Mouse (Mus musculus): ENCODE results near the gene Iqgap1.

Iqgap1 gene

DNA sequence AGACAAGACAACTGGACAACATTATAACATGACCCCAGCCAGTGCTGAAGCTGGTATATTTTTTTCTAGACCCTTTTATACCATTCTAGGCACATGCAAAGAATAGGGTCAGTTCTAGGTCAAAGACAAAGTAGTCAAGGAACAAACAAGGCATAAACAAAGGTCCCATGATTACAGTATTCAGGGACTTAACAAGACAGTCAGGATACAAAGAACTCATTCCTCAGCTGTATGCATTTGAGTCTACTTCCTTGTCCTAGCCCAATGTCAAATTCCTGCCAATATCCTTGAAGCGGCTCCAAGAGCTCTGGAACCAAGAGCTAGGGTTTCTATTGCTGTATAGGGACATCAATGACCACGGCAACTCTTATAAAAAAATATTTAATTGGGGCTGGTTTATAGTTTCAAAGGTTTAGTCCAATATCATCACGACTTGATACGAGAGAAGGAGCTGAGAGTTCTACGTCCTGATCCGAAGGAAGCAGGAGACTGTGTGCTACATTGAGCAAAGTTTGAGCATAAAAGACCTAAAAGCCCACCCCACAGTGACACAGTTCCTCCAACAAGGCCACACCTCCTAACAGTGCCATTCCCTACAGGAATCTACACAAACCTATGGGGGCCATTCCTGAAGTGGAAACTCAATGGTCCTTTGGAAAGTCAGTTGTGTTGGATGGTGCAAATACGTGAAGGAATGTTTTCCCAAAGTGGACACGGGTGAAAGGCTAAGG, 18.3 kb upstream of the Iqgap1 start:
- no peak for DNase-seq (ENCODE audit: low read depth, low spot score)

DNA sequence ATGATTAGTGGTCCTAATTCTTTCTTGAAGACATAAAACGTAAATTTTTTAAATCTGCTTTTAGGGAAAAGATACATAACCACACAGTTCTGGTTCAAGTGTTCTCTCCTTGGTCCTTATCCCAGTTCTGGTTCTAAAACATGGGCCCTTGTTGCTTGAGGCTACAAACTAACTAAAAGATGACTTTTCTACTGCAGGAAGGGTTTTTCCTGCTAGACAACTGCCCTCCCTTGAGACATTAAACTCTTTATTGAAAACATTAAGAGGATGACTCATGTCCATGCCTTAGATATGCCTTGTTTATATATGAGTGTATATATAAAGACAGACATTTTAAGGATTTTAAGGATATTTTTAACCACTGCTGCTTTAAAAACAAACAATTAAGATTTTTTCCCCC, 17.4 kb upstream of the Iqgap1 start:
- no peak for DNase-seq (ENCODE audit: low read depth, low spot score)

DNA sequence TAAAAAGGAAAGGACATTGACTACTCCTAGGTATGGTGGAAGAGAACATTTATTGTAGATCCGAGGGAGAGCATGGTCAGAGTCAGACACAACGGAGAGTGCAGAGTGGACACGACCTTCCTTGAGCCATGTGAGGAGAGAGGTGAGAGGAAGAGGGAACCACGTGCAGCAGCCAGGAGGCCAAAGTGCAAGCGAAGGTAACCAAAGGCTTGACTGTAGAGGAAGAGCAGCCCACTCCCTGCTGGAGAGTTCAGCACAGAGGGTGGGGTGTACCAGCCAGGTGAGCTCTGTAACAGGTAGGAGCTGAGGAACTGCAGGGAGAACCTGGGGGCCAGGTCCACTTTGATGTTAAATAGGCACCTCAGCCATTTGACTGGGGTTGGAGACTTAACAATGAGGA, 16.4 kb upstream of the Iqgap1 start:
- DNase-seq (ENCODE audit: low read depth, low spot score): no peak

DNA sequence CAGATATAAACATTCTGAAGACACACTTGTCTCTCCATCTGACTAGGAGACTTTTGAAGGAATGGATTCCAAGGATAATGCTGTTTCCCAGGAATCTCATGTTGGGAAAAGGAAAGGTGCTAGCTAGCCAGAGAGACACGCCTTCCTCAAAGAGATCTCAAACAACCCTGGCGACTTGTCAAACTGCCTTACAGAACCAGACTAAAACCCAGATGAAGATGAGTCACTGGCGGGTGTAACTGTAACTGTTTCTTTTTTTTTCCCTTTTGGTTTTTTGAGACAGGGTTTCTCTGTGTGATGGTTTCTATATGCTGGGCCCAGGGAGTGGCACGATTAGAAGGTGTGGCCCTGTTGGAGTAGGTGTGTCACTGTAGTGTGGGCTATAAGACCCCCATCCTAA, 15.2 kb upstream of the Iqgap1 start:
- DNase-seq (ENCODE audit: low read depth, low spot score): peak; percentile 28

DNA sequence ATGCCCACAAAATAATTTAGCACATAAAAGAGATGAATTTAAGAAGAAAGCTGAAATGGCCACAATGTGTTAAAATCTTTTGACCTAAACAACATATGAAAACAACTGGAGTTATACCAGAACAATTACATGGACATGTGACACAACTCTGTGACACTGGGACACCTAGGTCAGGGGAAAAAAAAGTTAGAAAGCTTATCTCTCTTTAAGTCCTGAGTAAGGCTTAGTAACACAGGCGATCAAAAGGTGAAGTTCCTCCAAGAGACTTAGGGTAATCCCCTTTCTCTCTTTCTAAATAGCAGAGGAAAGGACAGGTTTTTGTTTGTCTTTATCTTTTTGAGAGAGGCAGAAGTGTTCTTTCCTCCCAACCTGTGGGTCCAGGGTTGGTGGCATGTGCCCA, 14.5 kb upstream of the Iqgap1 start:
- DNase-seq (ENCODE audit: low read depth, low spot score): no peak

DNA sequence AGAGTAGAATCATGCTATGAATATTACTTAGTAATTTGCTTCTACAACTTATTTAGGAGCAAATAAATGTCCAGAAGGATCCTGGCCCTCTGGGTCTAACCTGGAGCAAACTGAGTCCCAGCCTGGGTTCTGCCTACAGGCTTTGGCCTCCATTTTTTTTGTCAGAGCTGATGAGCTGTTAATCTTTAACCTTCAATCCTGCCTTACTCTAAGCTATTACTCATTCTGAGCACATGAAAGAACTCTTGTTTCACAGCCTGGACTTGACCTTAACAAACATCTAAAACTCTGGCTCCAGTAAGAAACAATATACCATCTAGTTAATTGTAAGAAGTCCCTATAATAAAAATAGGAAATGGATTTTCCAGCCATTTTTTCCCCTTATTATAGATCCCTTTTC, 14.0 kb upstream of the Iqgap1 start:
- no peak for DNase-seq (ENCODE audit: low read depth, low spot score)

DNA sequence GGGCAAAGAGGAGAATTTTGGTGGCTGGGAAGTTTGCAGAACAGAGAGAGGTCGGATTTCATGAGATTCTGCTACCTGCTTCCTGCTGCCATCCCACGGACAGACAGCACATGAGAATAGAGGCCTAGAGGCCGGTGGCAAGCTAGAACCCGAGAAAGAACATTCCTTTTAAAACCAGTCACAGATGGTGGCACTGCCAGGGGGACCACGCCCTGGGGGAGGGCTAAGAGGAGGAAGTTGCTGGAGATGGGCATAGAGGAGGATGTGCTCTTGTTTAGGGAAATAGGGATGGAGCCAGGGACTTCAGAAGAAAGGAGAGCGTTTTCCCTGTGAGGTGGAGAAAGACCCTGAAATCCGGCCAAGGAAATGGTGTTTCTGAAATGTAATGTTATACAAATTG, 12.5 kb upstream of the Iqgap1 start:
- DNase-seq (ENCODE audit: low read depth, low spot score): no peak

DNA sequence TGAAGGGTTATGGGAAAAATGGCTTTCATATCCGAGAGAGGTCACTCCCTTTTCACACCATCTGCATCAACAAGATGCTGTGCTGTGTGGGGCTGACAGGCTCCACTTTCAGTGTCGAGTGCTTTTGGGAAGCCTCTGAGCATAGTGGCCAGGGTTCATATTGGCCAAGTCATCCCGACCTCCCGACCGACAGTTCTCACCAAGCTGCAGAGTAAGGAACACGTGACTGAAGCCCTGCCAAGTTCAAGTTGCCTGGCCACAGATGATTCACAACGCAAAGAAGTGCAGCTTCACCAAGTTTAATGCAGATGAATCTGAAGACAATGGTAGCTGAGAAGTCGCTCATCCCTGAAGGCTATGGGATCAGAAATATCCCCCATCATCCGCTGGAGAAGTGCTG, 12.0 kb upstream of the Iqgap1 start:
- peak; percentile 28 for DNase-seq (ENCODE audit: low read depth, low spot score)

DNA sequence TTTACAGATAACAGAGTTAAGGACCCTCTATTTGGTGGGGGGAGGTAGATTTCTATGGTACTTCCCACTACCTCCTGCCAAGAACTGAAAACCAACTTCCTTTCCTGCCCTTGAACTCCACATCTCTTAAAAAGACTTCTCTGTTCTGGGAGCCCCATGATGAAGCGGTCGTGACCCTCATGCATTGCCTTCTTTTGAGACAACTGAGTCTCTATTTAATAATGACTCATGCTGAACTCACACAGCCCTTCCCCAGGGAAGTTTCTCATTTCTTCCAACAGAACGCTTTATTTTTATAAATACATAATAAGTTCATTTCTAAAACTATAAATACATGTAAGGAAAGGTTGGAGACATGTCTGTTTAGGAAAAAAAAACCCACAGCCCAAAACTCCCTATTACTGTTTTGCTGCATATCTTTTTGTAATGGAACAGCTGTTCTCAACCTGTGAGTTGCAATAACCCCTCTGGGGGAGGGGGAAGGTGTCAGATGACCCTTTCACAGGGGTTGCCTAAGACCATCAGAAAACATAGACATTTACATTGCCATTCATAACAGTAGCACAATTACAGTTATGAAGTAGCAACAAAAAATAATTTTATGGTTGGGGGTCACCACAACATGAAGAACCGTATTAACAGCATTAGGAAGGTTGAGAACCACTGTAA, 10.3 kb upstream of the Iqgap1 start:
- no peak for DNase-seq (ENCODE audit: low read depth, low spot score)

DNA sequence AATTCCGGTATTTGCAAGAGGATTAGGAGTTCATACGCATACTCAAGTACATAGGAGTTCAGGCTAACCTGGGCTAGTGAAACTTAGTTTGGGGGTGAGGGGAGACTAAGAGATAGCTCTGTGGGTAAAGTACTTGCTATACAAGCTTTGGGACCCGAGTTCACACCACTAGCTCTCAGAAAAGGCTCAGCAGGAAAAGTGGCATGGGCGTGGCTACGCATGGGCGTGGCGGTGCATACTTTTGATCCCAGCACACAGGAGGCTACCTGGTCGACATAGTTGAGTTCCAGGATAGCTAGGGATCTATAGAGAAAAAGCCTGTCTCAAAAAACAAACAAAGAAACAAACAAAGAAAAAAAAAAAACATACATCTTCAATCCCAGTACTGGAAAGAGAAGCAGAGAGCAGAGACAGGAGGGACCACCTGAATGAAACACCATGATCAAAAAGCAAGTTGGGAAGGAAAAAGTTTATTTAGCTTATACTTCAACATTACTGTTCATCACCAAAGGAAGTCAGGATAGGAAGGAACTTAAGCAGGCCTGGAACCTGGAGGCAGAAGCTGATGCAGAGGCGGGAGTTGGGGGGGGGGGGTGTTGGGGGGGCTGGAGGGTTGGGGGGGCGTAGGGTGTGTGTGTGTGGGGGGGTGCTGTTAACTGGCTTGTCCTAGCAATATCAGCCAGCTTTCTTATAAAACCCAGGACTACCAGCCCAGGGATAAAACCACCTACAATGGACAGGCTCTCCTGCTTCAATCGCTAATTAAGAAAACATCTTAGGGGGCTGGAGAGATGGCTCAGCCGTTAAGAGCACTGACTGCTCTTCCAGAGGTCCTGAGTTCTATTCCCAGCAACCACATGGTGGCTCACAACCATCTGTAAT, 8.1 kb upstream of the Iqgap1 start:
- no peak for DNase-seq (ENCODE audit: low read depth, low spot score)

DNA sequence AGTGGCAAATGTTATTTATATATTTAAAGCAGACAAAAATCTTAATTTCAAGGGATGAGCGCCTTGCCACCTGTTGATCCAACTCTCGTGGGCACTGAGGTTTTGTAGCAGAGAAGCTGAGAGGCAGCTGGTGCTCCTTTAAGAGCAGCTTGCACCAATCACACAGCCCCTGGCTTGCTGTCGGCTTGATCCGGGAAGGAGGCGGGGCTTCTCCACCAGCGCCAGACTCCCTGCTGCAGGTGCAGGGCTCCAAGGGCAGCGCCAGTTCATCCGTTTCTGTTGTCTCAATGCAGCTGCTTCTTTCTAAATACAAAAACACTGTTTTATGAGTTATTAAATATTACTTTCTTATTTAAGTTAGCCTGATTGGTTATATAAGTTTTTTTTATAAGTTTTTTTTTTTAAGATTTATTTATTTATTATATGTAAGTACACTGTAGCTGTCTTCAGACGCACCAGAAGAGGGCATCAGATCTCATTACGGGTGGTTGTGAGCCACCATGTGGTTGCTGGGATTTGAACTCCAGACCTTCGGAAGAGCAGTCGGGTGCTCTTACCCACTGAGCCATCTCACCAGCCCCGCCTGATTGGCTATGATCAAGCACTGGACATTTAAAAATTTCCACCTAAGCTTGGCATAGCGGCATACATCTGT, 7.3 kb upstream of the Iqgap1 start:
- DNase-seq (ENCODE audit: low read depth, low spot score): peak; percentile 58

DNA sequence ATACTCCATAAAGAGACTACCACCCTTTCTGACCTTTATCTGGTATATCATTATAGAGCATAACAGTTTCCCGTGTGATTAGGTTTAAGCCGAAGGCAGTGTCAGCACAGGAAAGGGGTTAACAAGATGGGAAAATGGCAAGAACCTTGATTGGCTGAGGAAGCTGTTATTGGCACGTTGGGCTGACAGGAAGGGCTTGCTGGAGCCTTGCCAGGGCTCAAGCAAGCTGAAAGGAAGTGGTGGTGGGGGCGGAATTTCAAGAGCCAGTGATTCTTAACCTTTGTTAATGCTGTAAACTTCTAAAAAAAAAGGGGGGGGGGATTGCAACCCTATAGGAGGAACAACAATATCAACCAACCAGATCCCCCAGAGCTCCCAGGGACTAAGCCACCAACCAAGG, 6.4 kb upstream of the Iqgap1 start:
- DNase-seq (ENCODE audit: low read depth, low spot score): peak; percentile 68

DNA sequence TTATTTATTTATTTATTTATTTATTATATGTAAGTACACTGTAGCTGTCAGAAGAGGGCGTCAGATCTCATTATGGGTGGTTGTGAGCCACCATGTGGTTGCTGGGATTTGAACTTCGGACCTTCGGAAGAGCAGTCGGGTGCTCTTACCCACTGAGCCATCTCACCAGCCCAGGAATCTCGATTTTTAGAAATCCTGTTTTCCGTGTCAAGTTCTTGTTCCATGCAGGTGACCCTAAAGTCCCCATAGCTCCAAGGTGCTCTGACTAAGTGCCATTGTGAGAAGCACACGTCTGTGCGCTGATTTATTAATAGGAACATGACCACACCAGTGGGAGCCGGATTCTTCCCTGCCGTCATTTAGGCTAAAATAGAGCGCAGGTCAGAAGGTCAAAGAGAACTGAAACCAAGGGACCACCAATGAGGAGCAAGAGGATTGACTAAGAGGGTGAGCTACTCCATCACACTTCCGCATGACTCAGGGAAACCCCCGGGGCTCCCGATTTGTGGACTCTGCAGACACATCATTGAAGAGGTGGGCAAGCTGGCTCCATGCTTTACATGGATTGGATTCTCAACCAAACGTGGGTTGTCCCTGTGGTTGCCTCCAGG, 4.5 kb upstream of the Iqgap1 start:
- peak; percentile 51 for DNase-seq (ENCODE audit: low read depth, low spot score)

DNA sequence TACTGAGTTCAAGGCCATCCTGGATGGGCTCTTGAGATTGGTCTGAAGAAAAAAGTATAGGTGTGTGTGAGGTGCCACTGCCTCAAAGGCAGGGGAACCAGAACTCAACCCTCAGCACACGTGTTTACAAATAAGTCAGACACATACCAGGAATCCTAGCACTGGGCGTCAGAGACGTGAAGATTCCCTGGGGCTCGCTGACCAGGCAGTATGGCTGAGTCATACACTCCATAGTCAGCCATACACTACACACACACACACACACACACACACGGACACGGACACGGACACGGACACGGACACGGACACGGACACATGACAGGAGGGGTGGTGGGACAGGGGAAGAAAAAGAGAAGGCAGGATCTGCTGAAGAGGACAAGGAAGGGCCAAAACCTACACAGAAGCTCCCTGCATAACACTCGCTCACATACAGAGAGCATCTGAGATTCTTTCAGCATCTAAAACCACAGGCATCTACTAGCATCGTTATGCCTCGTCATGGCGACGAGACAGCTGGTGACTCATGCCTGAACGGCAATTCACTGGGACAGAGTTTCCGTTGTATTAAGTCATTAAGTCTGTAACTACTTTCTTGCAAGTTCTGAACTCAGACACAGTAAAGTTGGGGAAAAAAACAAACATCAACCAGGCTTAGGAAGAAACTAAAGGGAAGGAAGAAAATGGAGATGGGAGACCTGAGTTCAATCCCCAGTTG, 2.5 kb upstream of the Iqgap1 start:
- DNase-seq (ENCODE audit: low read depth, low spot score): no peak

DNA sequence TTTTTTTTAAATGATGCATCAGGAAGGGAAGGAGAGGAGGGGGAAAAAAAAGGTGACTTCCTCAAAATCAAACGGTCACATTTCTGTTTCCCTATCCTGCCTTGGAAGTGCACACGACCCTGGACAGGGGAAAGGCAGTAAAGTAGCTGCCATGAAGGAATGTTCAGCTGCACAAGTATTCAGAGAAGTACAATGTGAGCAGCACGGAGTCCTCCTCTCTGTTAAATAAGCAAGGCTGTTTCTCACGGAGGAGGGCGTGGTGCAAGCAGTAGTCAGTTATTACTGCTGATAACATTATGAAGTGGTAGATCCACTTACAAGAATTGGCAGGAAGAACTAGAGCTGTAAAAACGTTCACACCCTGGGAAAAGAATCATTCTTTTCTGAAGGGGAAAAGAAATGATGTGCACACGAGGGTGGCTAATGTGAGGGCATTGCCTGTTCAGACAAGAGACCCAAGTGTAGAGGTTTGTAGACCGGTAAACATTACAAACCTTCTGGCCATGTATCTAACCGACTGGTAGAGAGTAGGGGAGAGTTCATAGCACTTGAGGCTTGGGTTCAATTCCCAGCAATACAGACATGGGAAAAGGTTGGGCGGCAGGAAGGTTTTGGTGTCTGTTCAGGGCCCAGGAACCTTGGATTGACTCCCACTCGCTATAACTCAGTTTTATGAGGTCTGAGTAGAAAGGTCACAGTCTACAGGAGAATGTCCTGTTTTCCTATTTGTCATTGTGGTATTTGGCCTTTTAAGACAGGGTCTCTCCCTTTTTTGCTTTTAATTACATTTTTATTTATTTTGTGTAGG, 1.7 kb downstream of the Iqgap1 start:
- no peak for DNase-seq (ENCODE audit: low read depth, low spot score)

DNA sequence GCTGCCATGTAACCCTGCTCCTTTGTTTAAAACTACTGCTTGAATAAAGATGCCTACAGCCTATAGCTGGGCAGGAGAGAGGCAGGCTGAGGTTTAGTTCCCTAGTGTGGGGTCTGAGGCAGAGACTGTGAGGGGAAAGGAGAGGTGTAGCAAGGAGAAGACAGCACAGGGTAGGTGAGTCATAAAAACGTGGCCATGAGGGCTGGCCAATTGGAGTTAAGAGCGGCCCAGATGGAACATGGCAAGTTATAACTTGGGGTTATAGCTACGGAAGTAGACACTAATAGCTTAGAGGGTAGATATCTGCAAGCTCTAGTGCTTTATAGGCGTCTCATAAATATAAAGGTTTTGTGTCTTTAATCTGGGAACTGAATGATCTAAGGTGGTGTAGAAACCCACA, 2.5 kb downstream of the Iqgap1 start:
- no peak for DNase-seq (ENCODE audit: low read depth, low spot score)

DNA sequence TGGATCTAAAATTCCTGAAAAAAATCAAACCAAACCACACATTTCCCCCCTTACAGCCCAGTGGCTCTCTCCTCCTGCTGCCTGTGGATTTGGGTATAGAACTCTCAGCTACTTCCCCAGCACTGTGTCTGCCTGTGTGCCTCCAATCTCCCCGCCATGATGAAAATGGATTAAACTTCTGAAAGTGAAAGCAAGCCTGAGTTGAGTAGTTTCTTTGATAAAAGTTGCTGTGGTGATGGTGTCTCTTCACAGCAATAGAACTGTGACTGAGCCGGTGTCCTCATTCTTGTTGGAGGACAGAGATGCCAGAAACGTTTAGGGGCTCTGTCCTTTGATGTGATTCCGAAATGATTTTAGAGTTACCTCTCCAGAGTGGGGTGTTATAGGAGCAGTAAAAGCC, 4.9 kb downstream of the Iqgap1 start:
- no peak for DNase-seq (ENCODE audit: low read depth, low spot score)

DNA sequence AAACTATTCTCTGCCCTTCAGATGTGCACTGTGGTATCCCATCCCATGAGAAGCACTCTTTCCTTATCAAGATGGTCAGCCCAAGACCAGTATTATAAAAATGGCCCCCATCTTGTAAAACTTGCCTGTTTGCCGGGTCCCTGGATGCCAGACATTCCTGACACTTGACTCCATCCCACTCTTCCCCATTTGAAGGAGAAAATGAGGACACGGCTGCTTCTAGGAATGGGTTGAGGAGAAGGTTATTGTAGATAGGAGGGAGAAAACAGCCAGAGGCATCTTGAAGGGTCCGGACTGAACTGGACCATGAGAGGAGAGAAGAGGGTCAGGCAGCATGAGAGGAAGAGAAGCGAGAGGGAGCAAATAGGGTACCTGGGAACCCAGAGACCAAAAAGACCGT, 9.1 kb downstream of the Iqgap1 start:
- no peak for DNase-seq (ENCODE audit: low read depth, low spot score)

DNA sequence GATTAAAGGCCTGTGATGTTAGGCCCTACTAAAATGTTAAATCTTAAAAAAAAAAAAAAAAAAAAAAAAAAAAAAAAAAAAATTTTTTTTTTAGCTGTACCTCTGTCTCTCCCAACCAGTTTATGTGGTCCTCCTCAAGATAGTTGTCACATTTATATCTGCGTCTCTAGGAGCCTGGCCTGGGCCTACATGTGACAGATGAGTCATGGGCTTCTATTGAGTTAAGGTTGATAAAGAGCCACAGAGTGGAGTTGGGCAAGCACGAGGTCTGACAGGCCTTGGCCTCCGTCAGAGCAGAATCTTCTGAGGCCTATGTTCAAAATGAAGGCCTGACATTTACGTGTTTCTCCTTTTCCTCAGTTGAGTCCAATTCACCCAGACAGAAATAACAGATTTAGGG, 12.4 kb downstream of the Iqgap1 start:
- no peak for DNase-seq (ENCODE audit: low read depth, low spot score)

DNA sequence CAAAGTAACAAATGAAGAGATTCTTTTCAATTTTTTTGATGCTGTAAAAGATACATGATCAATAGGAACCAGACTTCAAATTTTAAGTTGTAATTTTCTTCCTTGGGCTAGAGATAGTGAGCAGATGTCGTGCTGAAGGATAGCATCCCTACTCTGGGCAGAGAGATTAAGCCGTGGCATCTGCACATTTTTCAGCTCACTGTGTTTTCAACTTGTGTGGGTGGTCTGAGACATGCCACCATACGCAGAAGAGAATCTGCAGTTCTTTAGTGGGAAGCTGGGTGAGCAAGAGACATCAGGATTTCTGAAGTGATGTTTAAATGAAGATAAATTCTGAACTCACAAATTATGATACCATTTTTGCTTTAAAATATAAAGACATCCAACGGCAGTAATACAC, 19.4 kb downstream of the Iqgap1 start:
- DNase-seq (ENCODE audit: low read depth, low spot score): no peak

All from skeletal muscle tissue, adult 2 months (tissue).